Mouse (Mus musculus): Measurements from ENCODE around the gene Shcbp1l. TPM values are rescaled to one million over a fixed set of nuclear protein-coding genes. Genes with fewer than 3 reads are reported as not detected.

Shcbp1l gene
- polyA plus RNA-seq, 1 experiment = not detected

GRCm38 (mm10) chr1:153424271-153424670 lies 691 bp upstream of the Shcbp1l start:
- Histone ChIP-seq H3K4me1 (ENCODE audit: control insufficient read depth, insufficient read depth, low read length) (peaks cover 12% of the 10 kb centered on the region), H3K4me3 (ENCODE audit: insufficient read depth, low read depth, low read length) (peak overlapping the region; percentile 65), H3K27ac (ENCODE audit: insufficient read depth, low read depth, low read length) (no peak overlapping the region)
- 19% methylated on average over 12 of the region's 12 CpGs for WGBS
- no peak for TF ChIP-seq POLR2A (IDR thresholded peaks at IDR 0.05; ENCODE audit: insufficient read depth, low read depth, low read length)
- no peak for TF ChIP-seq CTCF (IDR thresholded peaks at IDR 0.05; ENCODE audit: insufficient read depth, low read depth, low read length)

DNA sequence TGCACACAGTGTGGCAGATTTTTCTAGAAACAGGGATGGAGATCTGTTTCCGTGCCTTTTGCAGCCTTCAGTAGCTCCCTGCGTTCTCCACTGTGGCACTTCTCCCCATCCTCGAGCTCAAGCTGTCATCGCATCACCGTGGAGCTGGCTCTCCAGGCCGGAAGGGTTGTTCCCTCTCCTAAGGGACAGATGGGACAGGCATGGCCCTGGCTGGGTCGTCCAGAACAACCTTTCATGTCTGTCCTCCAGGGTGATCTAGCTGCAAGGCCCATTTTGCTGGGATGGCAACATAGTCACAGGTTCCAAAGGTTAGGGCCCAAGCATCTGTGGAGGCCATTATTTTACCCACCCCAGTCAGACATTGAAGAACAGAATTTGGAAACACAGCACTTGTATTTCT lies 6.2 kb downstream of the Shcbp1l start:
- Histone ChIP-seq H3K27ac (ENCODE audit: insufficient read depth, low read depth, low read length) (no peak overlapping the region), H3K4me1 (ENCODE audit: control insufficient read depth, insufficient read depth, low read length) (no peaks in the 10 kb centered on the region), H3K4me3 (ENCODE audit: insufficient read depth, low read depth, low read length) (no peak overlapping the region)
- 85% methylated on average over 7 of the region's 7 CpGs for WGBS
- no peak for TF ChIP-seq POLR2A (IDR thresholded peaks at IDR 0.05; ENCODE audit: insufficient read depth, low read depth, low read length)
- no peak for TF ChIP-seq CTCF (IDR thresholded peaks at IDR 0.05; ENCODE audit: insufficient read depth, low read depth, low read length)

DNA sequence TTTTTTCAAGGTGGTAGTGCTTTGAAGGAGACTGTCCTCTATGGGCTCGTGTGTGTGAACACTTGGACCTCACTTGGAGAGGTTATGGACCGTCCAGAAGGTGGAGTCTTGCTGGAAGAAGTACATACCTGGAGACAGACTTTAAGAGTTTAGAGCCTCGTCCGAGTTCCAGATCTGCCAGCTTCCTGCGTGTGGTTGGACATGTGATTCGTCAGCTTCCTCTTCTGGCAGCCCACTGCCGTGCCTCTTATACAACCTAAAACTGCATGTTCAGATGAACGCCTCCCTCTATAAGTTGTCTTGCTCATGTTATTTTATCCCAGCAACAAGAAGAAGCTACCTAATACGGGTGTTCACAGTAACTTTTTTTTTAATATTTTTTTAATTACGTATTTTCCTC lies 6.7 kb downstream of the Shcbp1l start:
- TF ChIP-seq CTCF (IDR thresholded peaks at IDR 0.05; ENCODE audit: insufficient read depth, low read depth, low read length) = no peak
- no peak for TF ChIP-seq POLR2A (IDR thresholded peaks at IDR 0.05; ENCODE audit: insufficient read depth, low read depth, low read length)
- WGBS = 92% methylated on average over 10 of the region's 10 CpGs
- Histone ChIP-seq H3K4me1 (ENCODE audit: control insufficient read depth, insufficient read depth, low read length) (no peaks in the 10 kb centered on the region), H3K4me3 (ENCODE audit: insufficient read depth, low read depth, low read length) (no peak overlapping the region), H3K27ac (ENCODE audit: insufficient read depth, low read depth, low read length) (no peak overlapping the region)

DNA sequence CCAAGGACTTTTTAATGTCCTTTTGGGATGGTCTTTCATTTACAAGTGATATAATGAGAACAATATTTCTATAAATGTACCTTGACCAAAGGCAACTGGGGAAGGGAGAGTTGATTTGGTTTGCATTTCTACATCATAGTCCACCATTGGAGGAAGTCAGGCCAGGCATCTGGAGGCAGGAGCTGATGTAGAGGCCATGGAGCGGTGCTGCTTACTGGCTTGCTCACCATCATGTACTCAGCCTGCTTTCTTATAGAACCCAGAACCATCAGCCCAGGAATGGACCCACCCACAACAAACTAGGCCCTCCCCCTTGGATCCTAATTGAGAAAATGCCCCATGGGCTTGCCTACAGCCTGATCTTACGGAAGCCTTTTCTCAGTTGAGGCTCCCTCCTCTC lies 7.4 kb downstream of the Shcbp1l start:
- WGBS = 100% methylated on average over 2 of the region's 2 CpGs
- Histone ChIP-seq H3K4me3 (ENCODE audit: insufficient read depth, low read depth, low read length) (no peak overlapping the region), H3K4me1 (ENCODE audit: control insufficient read depth, insufficient read depth, low read length) (no peaks in the 10 kb centered on the region), H3K27ac (ENCODE audit: insufficient read depth, low read depth, low read length) (no peak overlapping the region)
- no peak for TF ChIP-seq CTCF (IDR thresholded peaks at IDR 0.05; ENCODE audit: insufficient read depth, low read depth, low read length)
- no peak for TF ChIP-seq POLR2A (IDR thresholded peaks at IDR 0.05; ENCODE audit: insufficient read depth, low read depth, low read length)

DNA sequence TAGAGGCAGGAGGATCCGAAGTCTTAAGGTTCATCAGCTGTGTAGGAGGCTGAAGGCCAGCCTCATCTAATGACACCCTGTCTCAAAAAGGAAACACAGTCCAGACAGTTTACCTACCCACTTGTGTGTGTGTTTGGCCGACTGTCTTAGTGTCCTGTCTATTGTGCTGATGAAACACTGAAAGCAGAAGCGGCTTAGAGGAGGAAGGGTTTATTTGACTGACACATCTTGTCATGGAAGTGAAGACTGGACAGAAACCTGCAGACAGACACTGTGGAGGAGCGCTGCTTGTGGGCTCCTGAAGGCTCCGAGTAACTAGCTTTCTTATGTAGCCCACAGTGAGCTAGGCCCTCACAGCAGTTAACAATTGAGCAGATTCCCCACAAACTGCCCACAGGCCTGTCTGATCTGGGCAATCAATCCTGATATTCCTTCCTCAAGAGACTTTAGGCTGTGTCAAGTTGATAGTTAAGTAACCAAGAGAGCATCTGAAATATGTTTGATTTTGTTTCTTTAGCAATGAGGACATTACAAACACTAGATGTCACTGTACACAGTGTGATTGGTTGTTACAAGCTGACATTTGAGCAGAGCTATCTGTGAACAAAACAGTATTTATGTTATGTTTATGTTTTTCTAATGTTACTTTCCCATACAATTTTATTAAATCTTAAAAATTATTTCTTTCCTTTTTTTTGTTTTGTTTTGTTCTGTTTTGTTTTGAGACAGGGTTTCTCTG lies 9.1 kb downstream of the Shcbp1l start:
- no peak for TF ChIP-seq CTCF (IDR thresholded peaks at IDR 0.05; ENCODE audit: insufficient read depth, low read depth, low read length)
- TF ChIP-seq POLR2A (IDR thresholded peaks at IDR 0.05; ENCODE audit: insufficient read depth, low read depth, low read length) = no peak
- H3K4me1 ChIP-seq (ENCODE audit: control insufficient read depth, insufficient read depth, low read length) = no peaks in the 10 kb centered on the region
- no peak overlapping the region for H3K4me3 ChIP-seq (ENCODE audit: insufficient read depth, low read depth, low read length)
- no peak overlapping the region for H3K27ac ChIP-seq (ENCODE audit: insufficient read depth, low read depth, low read length)
- WGBS = 90% methylated on average over 5 of the region's 5 CpGs

DNA sequence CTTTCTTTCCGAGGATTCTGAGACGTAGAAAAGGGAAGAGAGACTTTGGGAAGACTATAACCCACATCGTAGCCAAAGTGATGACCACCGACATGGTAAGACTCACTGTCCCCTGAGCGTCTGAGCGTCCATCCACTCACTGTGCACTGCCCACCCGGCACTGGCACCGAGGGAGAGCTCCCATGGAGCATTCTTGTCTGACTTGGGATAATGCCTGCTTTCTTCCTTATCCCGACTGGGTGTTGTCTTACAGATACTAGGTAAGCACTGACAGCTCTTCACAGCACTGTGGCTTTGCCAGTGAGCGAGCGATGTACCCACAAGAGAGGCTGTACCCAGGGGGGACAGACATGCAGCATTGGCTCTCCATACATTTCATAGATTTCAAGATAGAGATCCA lies 12.6 kb downstream of the Shcbp1l start:
- TF ChIP-seq POLR2A (IDR thresholded peaks at IDR 0.05; ENCODE audit: insufficient read depth, low read depth, low read length) (no peak), CTCF (IDR thresholded peaks at IDR 0.05; ENCODE audit: insufficient read depth, low read depth, low read length) (no peak)
- WGBS = 91% methylated on average over 11 of the region's 11 CpGs
- H3K4me3 ChIP-seq (ENCODE audit: insufficient read depth, low read depth, low read length) = no peak overlapping the region

DNA sequence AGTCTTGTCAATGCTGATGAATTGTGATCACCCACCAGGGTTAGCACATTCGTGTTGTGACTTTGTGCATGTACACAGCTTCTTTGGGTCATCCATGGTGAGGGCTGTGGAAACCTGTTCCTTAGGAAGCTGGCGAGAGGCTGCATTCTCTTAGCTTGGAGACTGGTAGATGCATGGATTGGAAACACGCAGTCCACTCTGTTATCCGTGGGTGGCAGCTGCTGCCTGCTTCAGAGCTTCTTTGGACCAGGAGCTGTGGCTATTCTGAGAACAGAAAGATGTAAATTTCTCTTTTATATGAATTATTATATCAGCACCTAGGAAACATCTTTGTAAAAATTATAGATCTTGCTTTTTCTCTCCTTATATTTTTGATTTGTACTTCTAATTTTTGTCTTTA lies 15.8 kb downstream of the Shcbp1l start:
- Histone ChIP-seq H3K27ac (ENCODE audit: insufficient read depth, low read depth, low read length) (no peak overlapping the region), H3K4me1 (ENCODE audit: control insufficient read depth, insufficient read depth, low read length) (no peaks in the 10 kb centered on the region), H3K4me3 (ENCODE audit: insufficient read depth, low read depth, low read length) (no peak overlapping the region)
- WGBS = 86% methylated on average over 4 of the region's 4 CpGs
- TF ChIP-seq CTCF (IDR thresholded peaks at IDR 0.05; ENCODE audit: insufficient read depth, low read depth, low read length) (no peak), POLR2A (IDR thresholded peaks at IDR 0.05; ENCODE audit: insufficient read depth, low read depth, low read length) (no peak)

More for the DNA sequence above, 12.6 kb downstream of the Shcbp1l start:
- no peaks in the 10 kb centered on the region for H3K4me1 ChIP-seq (ENCODE audit: control insufficient read depth, insufficient read depth, low read length)
- no peak overlapping the region for H3K27ac ChIP-seq (ENCODE audit: insufficient read depth, low read depth, low read length)

GRCm38 (mm10) chr1:153441656-153442055 lies 16.7 kb downstream of the Shcbp1l start:
- WGBS = 91% methylated on average over 3 of the region's 3 CpGs
- no peak overlapping the region for H3K27ac ChIP-seq (ENCODE audit: insufficient read depth, low read depth, low read length)
- no peaks in the 10 kb centered on the region for H3K4me1 ChIP-seq (ENCODE audit: control insufficient read depth, insufficient read depth, low read length)
- H3K4me3 ChIP-seq (ENCODE audit: insufficient read depth, low read depth, low read length) = no peak overlapping the region
- TF ChIP-seq POLR2A (IDR thresholded peaks at IDR 0.05; ENCODE audit: insufficient read depth, low read depth, low read length) (no peak), CTCF (IDR thresholded peaks at IDR 0.05; ENCODE audit: insufficient read depth, low read depth, low read length) (no peak)

GRCm38 (mm10) chr1:153443019-153443418 lies 18.1 kb downstream of the Shcbp1l start:
- Histone ChIP-seq H3K27ac (ENCODE audit: insufficient read depth, low read depth, low read length) (no peak overlapping the region), H3K4me3 (ENCODE audit: insufficient read depth, low read depth, low read length) (no peak overlapping the region), H3K4me1 (ENCODE audit: control insufficient read depth, insufficient read depth, low read length) (no peaks in the 10 kb centered on the region)
- TF ChIP-seq POLR2A (IDR thresholded peaks at IDR 0.05; ENCODE audit: insufficient read depth, low read depth, low read length) = no peak
- TF ChIP-seq CTCF (IDR thresholded peaks at IDR 0.05; ENCODE audit: insufficient read depth, low read depth, low read length) = no peak
- 88% methylated on average over 1 of the region's 1 CpGs for WGBS
